10 mouse cellular contexts compared by ENCODE assay signal in the genomic region with DNA sequence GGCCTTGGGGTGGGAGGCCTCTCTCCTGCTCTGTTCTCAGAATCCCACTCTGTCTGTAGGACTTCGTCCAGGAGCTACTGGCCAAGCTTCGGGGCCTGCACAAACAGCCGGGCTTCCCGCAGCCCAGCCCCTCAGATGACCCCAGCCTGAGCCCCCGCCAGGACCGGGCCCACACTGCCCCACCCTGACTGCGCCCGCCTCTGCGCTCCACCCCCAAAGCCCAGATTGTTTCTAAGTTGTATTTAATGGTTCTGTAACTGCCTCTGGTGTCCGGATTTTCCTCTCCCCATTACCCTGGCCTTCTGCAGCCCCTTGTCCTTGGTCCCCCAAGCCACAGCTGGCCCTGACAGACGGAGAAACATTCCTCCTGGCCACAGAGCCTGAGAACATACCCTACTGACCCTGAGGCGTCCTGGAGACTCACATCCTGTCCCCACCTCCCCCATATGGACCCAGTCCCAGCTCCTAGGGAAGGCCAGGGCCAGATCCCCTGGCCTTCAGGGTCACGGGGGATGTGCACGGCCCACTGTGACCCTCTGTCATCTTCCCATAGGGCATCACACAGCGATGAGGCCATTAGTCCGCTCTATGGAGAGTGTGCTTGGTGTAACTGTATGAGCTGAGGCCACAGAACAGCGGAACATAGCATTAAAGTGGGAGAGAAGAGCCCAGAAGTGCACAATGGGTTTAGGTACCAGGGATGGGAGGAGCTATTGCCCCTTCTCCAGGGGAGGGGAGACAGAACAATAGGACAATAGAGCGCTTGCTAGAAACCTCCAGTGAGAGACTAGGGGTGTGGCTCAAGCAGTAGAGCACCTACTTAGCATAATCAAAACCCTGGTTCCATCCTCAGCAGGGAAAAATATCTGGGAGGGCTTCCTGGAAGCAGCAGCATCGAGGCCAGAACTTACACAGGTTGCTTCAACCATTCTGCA. TPM values are rescaled to one million over a fixed set of nuclear protein-coding genes. Genes with fewer than 3 reads are reported as not detected.
DNase-seq lines count a peak whose midpoint lies in the region; ATAC-seq and TF ChIP-seq lines count a peak whose summit lies in the region.
"Had no signal": no experiment of that assay in that cellular context is flagged by ENCODE, and none has a peak within 500 bp of the region (broad histone marks: within the 10 kb centered on the region; RNA-seq: fewer than 3 reads in every experiment).

No protein-coding gene starts in this region.

- H3K9ac ChIP-seq in heart, embryonic 12.5 days: no peak overlapping the region
- H3K9ac ChIP-seq in kidney, postnatal 0 days (ENCODE audit: low read depth, low read length): no peak overlapping the region
- 0 out of 2 replicates have a peak overlapping the region, but pooled peaks have one; percentile 10 for H3K9ac ChIP-seq in neural tube, embryonic 13.5 days

- DNase-seq in adrenal gland, postnatal 36 days: peak; percentile 15 to 27
- DNase-seq in adrenal gland, postnatal 25 days: no peak
- peak; percentile 74 for DNase-seq in kidney, postnatal 0 days (ENCODE audit: low spot score)
- DNase-seq in right cerebral cortex, postnatal 4 days: no peak
- no peak for DNase-seq in right cerebral cortex, postnatal 36 days (ENCODE audit: low spot score in 2 of 2)

- TF ChIP-seq POLR2A in cortical plate, adult 2 months (IDR thresholded peaks at IDR 0.05; ENCODE audit: extremely low read depth, insufficient read depth, low read length): no peak

- no peak overlapping the region for H3K4me2 ChIP-seq in heart, embryonic 12.5 days
- no peak overlapping the region for H3K4me2 ChIP-seq in kidney, postnatal 0 days (ENCODE audit: low read length)
- H3K4me2 ChIP-seq in neural tube, embryonic 13.5 days: no peak overlapping the region

- no peak for TF ChIP-seq CTCF in cortical plate, adult 2 months (IDR thresholded peaks at IDR 0.05; ENCODE audit: extremely low read depth, insufficient read depth, low read length)
- TF ChIP-seq CTCF in kidney, postnatal 0 days (IDR thresholded peaks at IDR 0.05; ENCODE audit: low read depth): no peak

- no peak for ATAC-seq in heart, embryonic 12.5 days (ENCODE audit: insufficient number of reproducible peaks, low FRiP score)
- ATAC-seq in kidney, postnatal 0 days (replicated peaks; ENCODE audit: low FRiP score, low read depth): peak; percentile 33; the same call in 1 of the 2 replicates
- no peak for ATAC-seq in neural tube, embryonic 13.5 days (ENCODE audit: low read depth)

- peak overlapping the region; percentile 91 for H3K27ac ChIP-seq in cortical plate, adult 2 months (ENCODE audit: insufficient read depth, low read length)
- H3K27ac ChIP-seq in heart, embryonic 12.5 days (ENCODE audit: poor library complexity, severe bottlenecking): peak overlapping the region; percentile 63
- peak overlapping the region; percentile 77 for H3K27ac ChIP-seq in kidney, postnatal 0 days
- H3K27ac ChIP-seq in neural tube, embryonic 13.5 days (replicated peaks): peak overlapping the region; percentile 74

- WGBS in heart, embryonic 12.5 days: 36% methylated on average over 19 of the region's 19 CpGs
- WGBS in kidney, postnatal 0 days: 31% methylated on average over 19 of the region's 19 CpGs
- 14% methylated on average over 19 of the region's 19 CpGs for WGBS in neural tube, embryonic 13.5 days

- H3K4me1 ChIP-seq in cortical plate, adult 2 months (ENCODE audit: control insufficient read depth, insufficient read depth, low read length): no peaks in the 10 kb centered on the region
- peaks cover 43% of the 10 kb centered on the region for H3K4me1 ChIP-seq in heart, embryonic 12.5 days (replicated peaks)
- H3K4me1 ChIP-seq in kidney, postnatal 0 days (replicated peaks; ENCODE audit: insufficient read depth, low read length): peaks cover 26% of the 10 kb centered on the region
- H3K4me1 ChIP-seq in neural tube, embryonic 13.5 days (replicated peaks): peaks cover 57% of the 10 kb centered on the region

- H3K36me3 ChIP-seq in heart, embryonic 12.5 days: no peaks in the 10 kb centered on the region
- no peaks in the 10 kb centered on the region for H3K36me3 ChIP-seq in kidney, postnatal 0 days (ENCODE audit: insufficient read depth, low read length)
- H3K36me3 ChIP-seq in neural tube, embryonic 13.5 days: no peaks in the 10 kb centered on the region

- peaks cover 33% of the 10 kb centered on the region for H3K27me3 ChIP-seq in heart, embryonic 12.5 days (replicated peaks)
- H3K27me3 ChIP-seq in kidney, postnatal 0 days (ENCODE audit: insufficient read depth, low read length): no peaks in the 10 kb centered on the region
- H3K27me3 ChIP-seq in neural tube, embryonic 13.5 days: no peaks in the 10 kb centered on the region

- no peak overlapping the region for H3K4me3 ChIP-seq in cortical plate, adult 2 months (ENCODE audit: insufficient read depth, low read length)
- no peak overlapping the region for H3K4me3 ChIP-seq in heart, embryonic 12.5 days
- H3K4me3 ChIP-seq in kidney, postnatal 0 days (replicated peaks; ENCODE audit: low read depth, low read length): no peak overlapping the region
- H3K4me3 ChIP-seq in neural tube, embryonic 13.5 days: no peak overlapping the region

- no peaks in the 10 kb centered on the region; the same call in 1 of the 2 replicates for H3K9me3 ChIP-seq in heart, embryonic 12.5 days (replicated peaks)
- no peaks in the 10 kb centered on the region for H3K9me3 ChIP-seq in kidney, postnatal 0 days (replicated peaks; ENCODE audit: low read length)
- no peaks in the 10 kb centered on the region for H3K9me3 ChIP-seq in neural tube, embryonic 13.5 days
- H3K9me3 ChIP-seq: megakaryocyte, embryonic 14.5 days had no signal

RNA-seq across cellular contexts. Expression of a gene that starts 4.3 kb away (rescaled TPM):
- total RNA-seq in adrenal gland, postnatal 36 days (2021): 1 to 10 TPM; 3.6 to 4.9 TPM
- 5.5 and 6.7 TPM in 2 replicates for total RNA-seq in adrenal gland, postnatal 25 days (2021)
- polyA plus RNA-seq in cortical plate, adult 2 months (2012; rRNA removed): 40.8 and 44.7 TPM in 2 replicates
- polyA plus RNA-seq in heart, embryonic 12.5 days (2016; fragmentation: Nextera tagmentation; extraction: Ambion mirVana): 13.2 and 13.9 TPM in 2 replicates
- 21.6 and 25.0 TPM in 2 replicates for polyA plus RNA-seq in kidney, postnatal 0 days (2015; fragmentation: Nextera tagmentation; extraction: Ambion mirVana)
- polyA plus RNA-seq in neural tube, embryonic 13.5 days (2015; fragmentation: Nextera tagmentation; extraction: Ambion mirVana): 24.8 and 28.4 TPM in 2 replicates
- total RNA-seq: common myeloid progenitor, adult 5-6 weeks had no signal

RNA-seq across cellular contexts. Expression of a gene that starts 10.4 kb away (rescaled TPM):
- 1 to 10 TPM; 2.7 to 3.0 TPM for total RNA-seq in adrenal gland, postnatal 36 days (2021)
- 0.95 and 1.6 TPM in 2 replicates for total RNA-seq in adrenal gland, postnatal 25 days (2021)
- polyA plus RNA-seq in cortical plate, adult 2 months (2012; rRNA removed): 59.6 and 65.1 TPM in 2 replicates
- polyA plus RNA-seq in heart, embryonic 12.5 days (2016; fragmentation: Nextera tagmentation; extraction: Ambion mirVana): 2.2 TPM in 2 replicates
- polyA plus RNA-seq in kidney, postnatal 0 days (2015; fragmentation: Nextera tagmentation; extraction: Ambion mirVana): 0.70 and 0.72 TPM in 2 replicates
- 175 and 176 TPM in 2 replicates for polyA plus RNA-seq in neural tube, embryonic 13.5 days (2015; fragmentation: Nextera tagmentation; extraction: Ambion mirVana)

RNA-seq across cellular contexts. Expression of a gene that starts 11.7 kb away (rescaled TPM):
- total RNA-seq in adrenal gland, postnatal 36 days (2021): 10 to 100 TPM; 28.7 to 48.2 TPM
- 23.0 and 36.9 TPM in 2 replicates for total RNA-seq in adrenal gland, postnatal 25 days (2021)
- 25.9 and 27.4 TPM in 2 replicates for polyA plus RNA-seq in cortical plate, adult 2 months (2012; rRNA removed)
- polyA plus RNA-seq in heart, embryonic 12.5 days (2016; fragmentation: Nextera tagmentation; extraction: Ambion mirVana): 87.7 and 90.4 TPM in 2 replicates
- polyA plus RNA-seq in kidney, postnatal 0 days (2015; fragmentation: Nextera tagmentation; extraction: Ambion mirVana): 460 and 496 TPM in 2 replicates
- polyA plus RNA-seq in neural tube, embryonic 13.5 days (2015; fragmentation: Nextera tagmentation; extraction: Ambion mirVana): 28.8 and 31.3 TPM in 2 replicates

RNA-seq across cellular contexts. Expression of a gene that starts 45.1 kb away (rescaled TPM):
- total RNA-seq in adrenal gland, postnatal 36 days (2021): 1 to 10 TPM; 2.7 to 3.3 TPM
- 0.86 and 2.0 TPM in 2 replicates for total RNA-seq in adrenal gland, postnatal 25 days (2021)
- 0.10 and 0.47 TPM in 2 replicates for polyA plus RNA-seq in cortical plate, adult 2 months (2012; rRNA removed)
- 9.2 and 11.7 TPM in 2 replicates for polyA plus RNA-seq in heart, embryonic 12.5 days (2016; fragmentation: Nextera tagmentation; extraction: Ambion mirVana)
- 23.7 and 24.1 TPM in 2 replicates for polyA plus RNA-seq in kidney, postnatal 0 days (2015; fragmentation: Nextera tagmentation; extraction: Ambion mirVana)
- polyA plus RNA-seq in neural tube, embryonic 13.5 days (2015; fragmentation: Nextera tagmentation; extraction: Ambion mirVana): 1.3 and 1.7 TPM in 2 replicates

RNA-seq across cellular contexts. Expression of a gene that starts 55.3 kb away (rescaled TPM):
- total RNA-seq in adrenal gland, postnatal 36 days (2021): 10 to 100 TPM; 46.9 to 49.2 TPM
- 43.6 and 49.3 TPM in 2 replicates for total RNA-seq in adrenal gland, postnatal 25 days (2021)
- 69.1 and 71.7 TPM in 2 replicates for polyA plus RNA-seq in cortical plate, adult 2 months (2012; rRNA removed)
- 99.4 and 104 TPM in 2 replicates for polyA plus RNA-seq in heart, embryonic 12.5 days (2016; fragmentation: Nextera tagmentation; extraction: Ambion mirVana)
- polyA plus RNA-seq in kidney, postnatal 0 days (2015; fragmentation: Nextera tagmentation; extraction: Ambion mirVana): 121 and 131 TPM in 2 replicates
- polyA plus RNA-seq in neural tube, embryonic 13.5 days (2015; fragmentation: Nextera tagmentation; extraction: Ambion mirVana): 75.6 and 90.6 TPM in 2 replicates

Comparison
In these comparisons a context has a peak if more than half of its experiments do, and no peak if none do; other contexts are left out.
1. DNase-seq: peak in adrenal gland, postnatal 36 days (2 of 2) and kidney, postnatal 0 days (single experiment); none in adrenal gland, postnatal 25 days (single experiment), right cerebral cortex, postnatal 4 days (single experiment) and right cerebral cortex, postnatal 36 days (0 of 2).
2. RNA of a gene that starts 10.4 kb away (polyA plus RNA-seq): 175 to 176 TPM in neural tube, embryonic 13.5 days and 59.6 to 65.1 TPM in cortical plate, adult 2 months; 2.2 TPM in heart, embryonic 12.5 days and 0.70 to 0.72 TPM in kidney, postnatal 0 days; every median in the first group is over 10 times any median in the second.
3. Peak in every context shown above with its lines, with median percentiles within 50 percentile points of each other: H3K27ac ChIP-seq.